Mouse (Mus musculus): ENCODE results near the gene Inha. TPM values are rescaled to one million over a fixed set of nuclear protein-coding genes. Genes with fewer than 3 reads are reported as not detected.

Gene Inha
- polyA plus RNA-seq, 1 experiment from 2014 or later = 0.67 TPM

GRCm38 (mm10) chr1:75559212-75559925, 52.5 kb downstream of the Inha start:
- 10% methylated on average over 17 of the region's 17 CpGs for WGBS (ENCODE audit: insufficient replicate concordance)
- Histone ChIP-seq H3K27me3 (peaks cover 14% of the 10 kb centered on the region), H3K9ac (no peak overlapping the region), H3K9me3 (replicated peaks) (no peaks in the 10 kb centered on the region), H3K27ac (replicated peaks) (no peak overlapping the region), H3K4me3 (replicated peaks) (no peak overlapping the region), H3K36me3 (replicated peaks) (no peaks in the 10 kb centered on the region), H3K4me2 (no peak overlapping the region), H3K4me1 (replicated peaks) (peaks cover 3% of the 10 kb centered on the region; the same call in 1 of the 2 replicates)
- ATAC-seq (ENCODE audit: insufficient read depth) = peak; percentile 72

Other genes with a start within 250 kb of the Inha start
- 0.05 and 0.13 TPM in 2 replicates for gene Ptprn, start 242.6 kb upstream of the Inha start, polyA plus RNA-seq (2015; fragmentation: Nextera tagmentation; extraction: Ambion mirVana)
- gene Resp18, start 228.7 kb upstream of the Inha start, polyA plus RNA-seq (2015; fragmentation: Nextera tagmentation; extraction: Ambion mirVana) = not detected in 2 replicates
- 52.1 and 57.4 TPM in 2 replicates for gene Dnpep, start 189.1 kb upstream of the Inha start, polyA plus RNA-seq (2015; fragmentation: Nextera tagmentation; extraction: Ambion mirVana)
- gene Des, start 146.7 kb upstream of the Inha start, polyA plus RNA-seq (2015; fragmentation: Nextera tagmentation; extraction: Ambion mirVana) = 10.3 and 12.8 TPM in 2 replicates
- gene Speg, start 131.8 kb upstream of the Inha start, polyA plus RNA-seq (2015; fragmentation: Nextera tagmentation; extraction: Ambion mirVana) = 8.7 and 9.4 TPM in 2 replicates
- 33.8 and 35.2 TPM in 2 replicates for gene Gmppa, start 71.1 kb upstream of the Inha start, polyA plus RNA-seq (2015; fragmentation: Nextera tagmentation; extraction: Ambion mirVana)
- 0.05 TPM in 1 of 2 replicates, not detected in the other for gene Asic4, start 56.6 kb upstream of the Inha start, polyA plus RNA-seq (2015; fragmentation: Nextera tagmentation; extraction: Ambion mirVana)
- gene Chpf, start 27.8 kb upstream of the Inha start, polyA plus RNA-seq (2015; fragmentation: Nextera tagmentation; extraction: Ambion mirVana) = 4.0 and 4.3 TPM in 2 replicates
- 0.06 and 0.15 TPM in 2 replicates for gene Tmem198, start 27.5 kb upstream of the Inha start, polyA plus RNA-seq (2015; fragmentation: Nextera tagmentation; extraction: Ambion mirVana)
- 7.3 and 9.4 TPM in 2 replicates for gene Obsl1, start 625 bp upstream of the Inha start, polyA plus RNA-seq (2015; fragmentation: Nextera tagmentation; extraction: Ambion mirVana)
- gene Stk11ip, start 14.5 kb downstream of the Inha start, polyA plus RNA-seq (2015; fragmentation: Nextera tagmentation; extraction: Ambion mirVana) = 5.1 and 6.6 TPM in 2 replicates
- gene Slc4a3, start 39.2 kb downstream of the Inha start, polyA plus RNA-seq (2015; fragmentation: Nextera tagmentation; extraction: Ambion mirVana) = 0.60 and 0.64 TPM in 2 replicates

Measured in liver, embryonic 15.5 days (tissue).